Mouse (Mus musculus): ENCODE results near the gene Amh. TPM values are rescaled to one million over a fixed set of nuclear protein-coding genes. Genes with fewer than 3 reads are reported as not detected.

Gene Amh
- polyA plus RNA-seq, 1 experiment from 2014 or later = 0.12 TPM

DNA sequence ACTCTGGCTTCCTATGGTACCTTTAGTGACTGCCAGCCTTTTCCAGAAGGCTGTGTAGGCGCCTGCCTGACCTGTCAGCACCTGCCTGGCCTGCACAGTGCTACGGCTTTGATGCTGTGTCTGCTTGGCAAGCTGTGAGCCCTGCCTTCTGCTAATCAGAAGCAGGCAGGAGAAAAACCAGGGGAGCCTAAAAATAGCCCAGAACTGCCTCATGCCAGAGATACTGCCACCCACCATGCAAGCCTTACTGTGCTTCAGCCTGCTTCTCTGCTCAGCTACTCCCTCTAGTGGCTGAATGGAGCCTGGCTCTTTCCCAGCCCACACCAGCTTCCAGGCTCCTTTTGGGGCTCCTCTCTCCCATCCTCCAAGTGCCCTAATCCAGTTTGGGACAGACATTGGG lies 30.5 kb upstream of the Amh start:
- no peak overlapping the region for H3K4me3 ChIP-seq (ENCODE audit: control insufficient read depth in 1 of 2, insufficient read depth in 1 of 2, low read depth in 1 of 2, low read length in 2 of 2)
- 0 out of 2 replicates have a peak overlapping the region, but pooled peaks have one; percentile 23 for H3K4me2 ChIP-seq (ENCODE audit: low read length)

DNA sequence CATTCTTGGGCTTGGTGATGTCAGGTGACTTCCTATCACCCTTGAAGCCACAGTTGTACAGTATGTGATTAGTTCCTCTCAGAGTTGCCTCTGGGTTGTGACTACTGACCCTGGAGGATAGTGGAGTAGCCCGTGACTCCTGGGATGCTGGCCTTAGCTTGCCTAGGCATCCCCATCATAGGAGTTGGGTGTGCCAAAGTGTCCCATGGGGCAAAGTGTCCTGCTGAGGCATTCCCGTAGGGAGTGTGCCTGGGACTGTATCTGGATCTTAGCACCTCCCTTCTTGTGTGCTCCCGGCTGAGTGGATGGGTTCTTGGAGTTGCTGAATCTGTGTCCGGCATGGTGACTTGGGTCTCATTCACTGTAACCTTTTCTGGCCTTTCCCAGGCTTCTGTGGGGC lies 30.1 kb upstream of the Amh start:
- H3K27me3 ChIP-seq (ENCODE audit: control insufficient read depth, insufficient read depth, low read length) = no peaks in the 10 kb centered on the region
- no peak overlapping the region for H3K4me3 ChIP-seq (ENCODE audit: control insufficient read depth in 1 of 2, insufficient read depth in 1 of 2, low read depth in 1 of 2, low read length in 2 of 2)
- peak overlapping the region; percentile 18 for H3K9ac ChIP-seq (ENCODE audit: low read length)
- peak overlapping the region; percentile 71 to 80 for H3K27ac ChIP-seq (replicated peaks in 1 of 2; ENCODE audit: control insufficient read depth in 1 of 2, insufficient read depth in 1 of 2, low read depth in 2 of 2, low read length in 2 of 2)
- 38% methylated on average over 4 of the region's 4 CpGs for WGBS
- H3K4me1 ChIP-seq (ENCODE audit: control insufficient read depth in 2 of 2, insufficient read depth in 2 of 2, low read length in 2 of 2) = peaks cover 35 to 41% of the 10 kb centered on the region in 2 experiments
- 0 out of 2 replicates have a peak overlapping the region, but pooled peaks have one; percentile 23 for H3K4me2 ChIP-seq (ENCODE audit: low read length)
- H3K9me3 ChIP-seq (ENCODE audit: control insufficient read depth, low read length) = no peaks in the 10 kb centered on the region
- peaks cover 94% of the 10 kb centered on the region for H3K36me3 ChIP-seq (ENCODE audit: control insufficient read depth, insufficient read depth, low read length)
- no peak for ATAC-seq (ENCODE audit: insufficient number of reproducible peaks, insufficient read depth, low FRiP score, low read depth)

More for the DNA sequence above, 30.5 kb upstream of the Amh start:
- H3K9ac ChIP-seq (ENCODE audit: low read length) = peak overlapping the region; percentile 18
- 8% methylated on average over 2 of the region's 2 CpGs for WGBS
- no peaks in the 10 kb centered on the region for H3K9me3 ChIP-seq (ENCODE audit: control insufficient read depth, low read length)
- peaks cover 94% of the 10 kb centered on the region for H3K36me3 ChIP-seq (ENCODE audit: control insufficient read depth, insufficient read depth, low read length)
- ATAC-seq (ENCODE audit: insufficient number of reproducible peaks, insufficient read depth, low FRiP score, low read depth) = peak; percentile 94
- peak overlapping the region; percentile 92 to 98 for H3K27ac ChIP-seq (replicated peaks in 1 of 2; ENCODE audit: control insufficient read depth in 1 of 2, insufficient read depth in 1 of 2, low read depth in 2 of 2, low read length in 2 of 2)
- H3K27me3 ChIP-seq (ENCODE audit: control insufficient read depth, insufficient read depth, low read length) = no peaks in the 10 kb centered on the region
- peaks cover 35 to 41% of the 10 kb centered on the region in 2 experiments for H3K4me1 ChIP-seq (ENCODE audit: control insufficient read depth in 2 of 2, insufficient read depth in 2 of 2, low read length in 2 of 2)

DNA sequence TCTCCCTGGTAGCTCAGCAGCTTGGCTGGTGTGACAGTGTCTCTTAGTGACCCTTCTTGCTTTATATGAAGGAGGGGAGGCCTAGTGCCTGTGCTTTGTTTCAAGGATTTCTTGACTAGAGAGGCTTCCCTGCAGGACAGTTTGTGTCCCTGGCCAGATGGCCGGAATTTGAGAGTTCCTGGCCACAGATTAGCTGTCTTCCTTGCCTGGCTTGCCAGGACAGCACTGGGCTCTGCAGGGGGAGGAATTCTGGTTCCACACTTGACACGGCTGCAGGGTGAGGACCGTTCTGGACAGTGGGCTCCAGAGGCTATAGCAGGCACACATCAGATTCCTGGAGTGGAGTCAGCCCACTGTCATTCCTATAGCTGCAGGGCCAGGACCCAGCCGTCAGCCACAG lies 29.3 kb upstream of the Amh start:
- Histone ChIP-seq H3K27ac (replicated peaks in 1 of 2; ENCODE audit: control insufficient read depth in 1 of 2, insufficient read depth in 1 of 2, low read depth in 2 of 2, low read length in 2 of 2) (peak overlapping the region; percentile 29 to 80), H3K36me3 (ENCODE audit: control insufficient read depth, insufficient read depth, low read length) (peaks cover 94% of the 10 kb centered on the region), H3K9ac (ENCODE audit: low read length) (peak overlapping the region; percentile 18), H3K27me3 (ENCODE audit: control insufficient read depth, insufficient read depth, low read length) (no peaks in the 10 kb centered on the region), H3K4me1 (ENCODE audit: control insufficient read depth in 2 of 2, insufficient read depth in 2 of 2, low read length in 2 of 2) (peaks cover 35 to 41% of the 10 kb centered on the region in 2 experiments), H3K4me2 (ENCODE audit: low read length) (no peak overlapping the region), H3K9me3 (ENCODE audit: control insufficient read depth, low read length) (no peaks in the 10 kb centered on the region), H3K4me3 (ENCODE audit: control insufficient read depth in 1 of 2, insufficient read depth in 1 of 2, low read depth in 1 of 2, low read length in 2 of 2) (no peak overlapping the region)
- WGBS = 54% methylated on average over 4 of the region's 4 CpGs
- ATAC-seq (ENCODE audit: insufficient number of reproducible peaks, insufficient read depth, low FRiP score, low read depth) = no peak

DNA sequence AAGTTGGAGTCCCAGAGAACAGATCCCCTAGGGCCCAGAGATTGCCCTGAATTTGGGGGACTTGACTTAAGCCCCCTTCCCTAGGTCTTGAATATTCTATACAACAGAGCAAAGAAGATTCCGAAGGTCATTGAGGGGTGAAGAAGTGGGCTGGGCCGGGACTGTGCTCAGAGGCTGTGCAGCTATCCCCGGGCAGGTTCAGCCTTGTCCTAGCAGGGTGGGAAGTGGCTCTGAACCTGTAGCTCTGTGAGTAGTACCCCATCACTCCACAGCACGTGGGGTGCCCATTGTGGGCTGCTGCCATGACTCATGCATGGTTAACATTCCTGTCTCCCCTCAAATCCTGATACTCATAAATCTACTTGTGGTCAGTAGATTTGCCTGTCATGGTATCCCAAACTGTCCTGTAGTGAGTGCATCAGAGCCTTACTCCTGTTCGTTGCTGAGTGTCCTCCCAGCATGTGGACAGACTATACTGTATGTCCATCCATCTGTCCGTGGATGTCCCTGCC lies 28.6 kb upstream of the Amh start:
- Histone ChIP-seq H3K27ac (replicated peaks in 1 of 2; ENCODE audit: control insufficient read depth in 1 of 2, insufficient read depth in 1 of 2, low read depth in 2 of 2, low read length in 2 of 2) (peak overlapping the region in 1 of 2 experiments; percentile 80; a peak in 2 of 4 replicates), H3K4me2 (ENCODE audit: low read length) (no peak overlapping the region), H3K27me3 (ENCODE audit: control insufficient read depth, insufficient read depth, low read length) (no peaks in the 10 kb centered on the region), H3K4me3 (ENCODE audit: control insufficient read depth in 1 of 2, insufficient read depth in 1 of 2, low read depth in 1 of 2, low read length in 2 of 2) (no peak overlapping the region), H3K4me1 (ENCODE audit: control insufficient read depth in 2 of 2, insufficient read depth in 2 of 2, low read length in 2 of 2) (peaks cover 35 to 41% of the 10 kb centered on the region in 2 experiments), H3K9ac (ENCODE audit: low read length) (peak overlapping the region; percentile 18; the same call in 1 of the 2 replicates), H3K36me3 (ENCODE audit: control insufficient read depth, insufficient read depth, low read length) (peaks cover 94% of the 10 kb centered on the region), H3K9me3 (ENCODE audit: control insufficient read depth, low read length) (no peaks in the 10 kb centered on the region)
- 66% methylated on average over 6 of the region's 6 CpGs for WGBS
- no peak for ATAC-seq (ENCODE audit: insufficient number of reproducible peaks, insufficient read depth, low FRiP score, low read depth)

DNA sequence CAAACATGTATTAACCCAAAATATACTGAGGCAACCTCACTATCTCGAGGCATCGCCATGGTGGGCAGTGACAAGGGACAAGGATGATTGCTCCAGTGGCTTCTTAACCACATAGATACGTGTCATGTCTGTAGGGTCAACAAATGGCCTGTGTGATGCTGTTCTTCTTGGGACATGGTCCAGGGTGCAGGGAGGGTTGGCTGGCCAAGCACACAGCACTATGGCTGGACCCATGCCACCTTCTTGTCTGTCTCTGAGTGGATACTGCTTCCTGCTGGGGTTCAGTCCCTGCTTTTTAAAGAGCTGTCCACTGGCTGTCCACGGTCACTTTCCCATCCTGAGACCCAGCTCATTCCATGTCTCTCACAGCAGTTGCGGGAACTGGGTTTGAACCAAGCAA lies 27.9 kb upstream of the Amh start:
- H3K9ac ChIP-seq (ENCODE audit: low read length) = no peak overlapping the region
- 90% methylated on average over 5 of the region's 5 CpGs for WGBS
- no peak overlapping the region for H3K4me3 ChIP-seq (ENCODE audit: control insufficient read depth in 1 of 2, insufficient read depth in 1 of 2, low read depth in 1 of 2, low read length in 2 of 2)
- peaks cover 94% of the 10 kb centered on the region for H3K36me3 ChIP-seq (ENCODE audit: control insufficient read depth, insufficient read depth, low read length)
- ATAC-seq (ENCODE audit: insufficient number of reproducible peaks, insufficient read depth, low FRiP score, low read depth) = no peak
- H3K27me3 ChIP-seq (ENCODE audit: control insufficient read depth, insufficient read depth, low read length) = no peaks in the 10 kb centered on the region
- no peak overlapping the region for H3K27ac ChIP-seq (replicated peaks in 1 of 2; ENCODE audit: control insufficient read depth in 1 of 2, insufficient read depth in 1 of 2, low read depth in 2 of 2, low read length in 2 of 2)
- H3K4me1 ChIP-seq (ENCODE audit: control insufficient read depth in 2 of 2, insufficient read depth in 2 of 2, low read length in 2 of 2) = peaks cover 35 to 41% of the 10 kb centered on the region in 2 experiments
- no peaks in the 10 kb centered on the region for H3K9me3 ChIP-seq (ENCODE audit: control insufficient read depth, low read length)
- no peak overlapping the region for H3K4me2 ChIP-seq (ENCODE audit: low read length)

DNA sequence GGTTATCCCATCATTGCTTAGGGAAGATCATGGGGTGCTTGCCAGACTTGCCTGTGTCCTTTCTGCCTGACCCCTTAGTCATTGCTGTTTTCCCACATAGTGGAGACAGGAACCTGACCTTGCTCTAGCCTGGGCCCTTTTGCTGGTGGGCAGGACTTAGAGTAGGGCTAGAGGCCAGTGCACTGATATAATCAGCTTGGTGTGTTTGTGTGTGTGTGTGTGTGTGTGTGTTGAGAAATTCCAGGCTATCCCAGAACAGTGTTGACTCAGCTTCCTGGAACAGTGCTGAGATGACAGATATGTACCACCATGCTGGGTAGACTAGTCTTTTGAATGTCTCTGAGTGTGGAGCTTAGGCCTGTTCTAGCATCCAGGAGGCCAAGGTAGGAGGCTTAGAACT lies 25.5 kb upstream of the Amh start:
- Histone ChIP-seq H3K9me3 (ENCODE audit: control insufficient read depth, low read length) (no peaks in the 10 kb centered on the region), H3K36me3 (ENCODE audit: control insufficient read depth, insufficient read depth, low read length) (peaks cover 99% of the 10 kb centered on the region), H3K9ac (ENCODE audit: low read length) (no peak overlapping the region), H3K4me2 (ENCODE audit: low read length) (no peak overlapping the region), H3K4me3 (ENCODE audit: control insufficient read depth in 1 of 2, insufficient read depth in 1 of 2, low read depth in 1 of 2, low read length in 2 of 2) (no peak overlapping the region), H3K27ac (replicated peaks in 1 of 2; ENCODE audit: control insufficient read depth in 1 of 2, insufficient read depth in 1 of 2, low read depth in 2 of 2, low read length in 2 of 2) (no peak overlapping the region), H3K4me1 (ENCODE audit: control insufficient read depth in 2 of 2, insufficient read depth in 2 of 2, low read length in 2 of 2) (peaks cover 16 to 20% of the 10 kb centered on the region in 2 experiments), H3K27me3 (ENCODE audit: control insufficient read depth, insufficient read depth, low read length) (no peaks in the 10 kb centered on the region)
- ATAC-seq (ENCODE audit: insufficient number of reproducible peaks, insufficient read depth, low FRiP score, low read depth) = no peak

DNA sequence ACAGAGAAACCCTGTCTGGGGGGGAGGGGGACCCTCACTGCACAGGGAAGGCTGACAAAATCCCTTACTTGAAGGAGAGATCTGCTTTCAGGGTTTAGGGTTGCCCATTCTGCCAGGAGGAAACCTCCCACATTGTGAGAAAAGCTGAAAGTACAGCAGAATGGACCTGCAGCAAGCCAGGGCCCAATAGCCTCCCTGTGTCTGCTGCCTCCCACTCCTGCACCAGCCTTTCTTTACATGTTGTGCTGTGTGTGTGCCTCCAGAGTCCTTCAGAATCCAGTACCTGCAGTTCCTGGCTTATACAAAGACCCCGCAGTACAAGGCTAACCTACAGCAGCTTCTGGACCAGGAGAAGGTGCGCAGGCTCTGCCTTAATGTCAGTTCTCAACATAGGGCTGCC lies 20.7 kb upstream of the Amh start:
- no peak for ATAC-seq (ENCODE audit: insufficient number of reproducible peaks, insufficient read depth, low FRiP score, low read depth)
- peaks cover 100% of the 10 kb centered on the region for H3K36me3 ChIP-seq (ENCODE audit: control insufficient read depth, insufficient read depth, low read length)
- no peaks in the 10 kb centered on the region for H3K27me3 ChIP-seq (ENCODE audit: control insufficient read depth, insufficient read depth, low read length)
- H3K4me3 ChIP-seq (ENCODE audit: control insufficient read depth in 1 of 2, insufficient read depth in 1 of 2, low read depth in 1 of 2, low read length in 2 of 2) = no peak overlapping the region
- H3K4me1 ChIP-seq (ENCODE audit: control insufficient read depth in 2 of 2, insufficient read depth in 2 of 2, low read length in 2 of 2) = no peaks in the 10 kb centered on the region
- H3K9ac ChIP-seq (ENCODE audit: low read length) = no peak overlapping the region
- 100% methylated on average over 2 of the region's 2 CpGs for WGBS
- H3K27ac ChIP-seq (replicated peaks in 1 of 2; ENCODE audit: control insufficient read depth in 1 of 2, insufficient read depth in 1 of 2, low read depth in 2 of 2, low read length in 2 of 2) = no peak overlapping the region
- H3K4me2 ChIP-seq (ENCODE audit: low read length) = no peak overlapping the region
- H3K9me3 ChIP-seq (ENCODE audit: control insufficient read depth, low read length) = no peaks in the 10 kb centered on the region

DNA sequence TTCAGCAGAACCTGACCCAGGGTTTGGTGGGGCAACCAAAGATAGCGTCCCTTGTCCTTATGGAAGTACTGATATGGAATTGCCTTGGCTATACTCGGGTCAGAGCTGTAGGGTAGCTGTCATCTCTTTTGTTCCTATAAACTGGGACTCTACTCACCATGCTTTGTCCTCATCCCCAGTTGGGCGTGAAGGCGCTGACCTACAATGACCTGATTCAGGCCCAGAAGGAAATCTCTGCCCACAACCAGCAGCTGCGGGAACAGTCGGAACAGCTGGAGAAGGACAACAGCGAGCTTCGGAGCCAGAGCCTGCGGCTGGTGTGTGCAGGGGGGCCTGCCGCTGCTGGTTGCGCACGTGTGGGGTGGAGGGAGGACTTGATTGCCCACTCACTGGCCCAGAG lies 20.2 kb upstream of the Amh start:
- no peak overlapping the region for H3K4me2 ChIP-seq (ENCODE audit: low read length)
- no peak for ATAC-seq (ENCODE audit: insufficient number of reproducible peaks, insufficient read depth, low FRiP score, low read depth)
- no peak overlapping the region for H3K27ac ChIP-seq (replicated peaks in 1 of 2; ENCODE audit: control insufficient read depth in 1 of 2, insufficient read depth in 1 of 2, low read depth in 2 of 2, low read length in 2 of 2)
- H3K27me3 ChIP-seq (ENCODE audit: control insufficient read depth, insufficient read depth, low read length) = no peaks in the 10 kb centered on the region
- no peak overlapping the region for H3K9ac ChIP-seq (ENCODE audit: low read length)
- H3K9me3 ChIP-seq (ENCODE audit: control insufficient read depth, low read length) = no peaks in the 10 kb centered on the region
- peaks cover 99% of the 10 kb centered on the region for H3K36me3 ChIP-seq (ENCODE audit: control insufficient read depth, insufficient read depth, low read length)
- H3K4me3 ChIP-seq (ENCODE audit: control insufficient read depth in 1 of 2, insufficient read depth in 1 of 2, low read depth in 1 of 2, low read length in 2 of 2) = no peak overlapping the region
- no peaks in the 10 kb centered on the region for H3K4me1 ChIP-seq (ENCODE audit: control insufficient read depth in 2 of 2, insufficient read depth in 2 of 2, low read length in 2 of 2)
- 86% methylated on average over 12 of the region's 12 CpGs for WGBS
